Mouse (Mus musculus) limb, embryonic 11.5 days (tissue): ENCODE results near the gene Pld6. TPM values are rescaled to one million over a fixed set of nuclear protein-coding genes. Genes with fewer than 3 reads are reported as not detected.

ENCODE experiments used
- ATAC-seq: fragments of 200-750 bp; cut with Nextera tagmentation; 2 replicates; pipeline ENCODE4 v1.8.0; 2017; ENCODE audit warnings: low read depth; ENCODE audit not compliant: insufficient number of reproducible peaks, low FRiP score, low TSS enrichment
- DNase-seq: peaks from one replicate; pipeline ENCODE4 v3.0.0-alpha.2; 2015; ENCODE audit warnings: low spot score
- H3K27ac ChIP-seq: fragments of 300-500 bp; sonication (generic); replicated peaks from 2 replicates; pipeline ENCODE4 v1.5.1; 2014; ENCODE audit warnings: low read depth, mild to moderate bottlenecking, low read length
- H3K27me3 ChIP-seq: fragments of 300-500 bp; sonication (generic); 2 replicates; pipeline ENCODE4 v1.6.1; 2014; ENCODE audit warnings: mild to moderate bottlenecking, low read length, mixed read lengths; ENCODE audit not compliant: control insufficient read depth, insufficient read depth
- H3K36me3 ChIP-seq: fragments of 300-500 bp; sonication (generic); 2 replicates; pipeline ENCODE4 v1.6.1; 2014; ENCODE audit warnings: mild to moderate bottlenecking, low read length, moderate library complexity, mixed read lengths; ENCODE audit not compliant: control insufficient read depth, insufficient read depth
- H3K4me1 ChIP-seq: fragments of 300-500 bp; sonication (generic); 2 replicates; pipeline ENCODE4 v1.6.1; 2014; ENCODE audit warnings: low read length, mixed read lengths; ENCODE audit not compliant: control insufficient read depth, insufficient read depth
- H3K4me2 ChIP-seq: fragments of 300-500 bp; sonication (generic); 2 replicates; pipeline ENCODE4 v1.6.1; 2014; ENCODE audit warnings: low read depth, mild to moderate bottlenecking, moderate library complexity; ENCODE audit not compliant: severe bottlenecking
- H3K4me3 ChIP-seq: fragments of 300-500 bp; sonication (generic); 2 replicates; pipeline ENCODE4 v1.5.1; 2014; ENCODE audit warnings: low read depth, low read length
- H3K9ac ChIP-seq: fragments of 300-500 bp; sonication (generic); 2 replicates; pipeline ENCODE4 v1.6.1; 2014; ENCODE audit warnings: mild to moderate bottlenecking, low read length
- H3K9me3 ChIP-seq: fragments of 300-500 bp; sonication (generic); 2 replicates; pipeline ENCODE4 v1.6.1; 2016; ENCODE audit warnings: low read length; ENCODE audit not compliant: control insufficient read depth
- WGBS: fragments of 180-500 bp; shearing (Covaris S2); extraction: QIAGEN DNeasy Blood & Tissue Kit; methylation state at CpG from one replicate; pipeline ENCODE4 v1.1.7; 2014; 5-methylcytosine and 5-hydroxymethylcytosine counted together
- polyA plus RNA-seq: library from polyadenylated mRNA; unstranded; fragments of >200 nt; fragmentation: Nextera tagmentation; extraction: Ambion mirVana; gene quantifications from 2 replicates; pipeline ENCODE4 v1.2.1, GENCODE M21; 2014

Gene Pld6
- polyA plus RNA-seq, 1 experiment from 2014 or later: 2.4 TPM

DNA sequence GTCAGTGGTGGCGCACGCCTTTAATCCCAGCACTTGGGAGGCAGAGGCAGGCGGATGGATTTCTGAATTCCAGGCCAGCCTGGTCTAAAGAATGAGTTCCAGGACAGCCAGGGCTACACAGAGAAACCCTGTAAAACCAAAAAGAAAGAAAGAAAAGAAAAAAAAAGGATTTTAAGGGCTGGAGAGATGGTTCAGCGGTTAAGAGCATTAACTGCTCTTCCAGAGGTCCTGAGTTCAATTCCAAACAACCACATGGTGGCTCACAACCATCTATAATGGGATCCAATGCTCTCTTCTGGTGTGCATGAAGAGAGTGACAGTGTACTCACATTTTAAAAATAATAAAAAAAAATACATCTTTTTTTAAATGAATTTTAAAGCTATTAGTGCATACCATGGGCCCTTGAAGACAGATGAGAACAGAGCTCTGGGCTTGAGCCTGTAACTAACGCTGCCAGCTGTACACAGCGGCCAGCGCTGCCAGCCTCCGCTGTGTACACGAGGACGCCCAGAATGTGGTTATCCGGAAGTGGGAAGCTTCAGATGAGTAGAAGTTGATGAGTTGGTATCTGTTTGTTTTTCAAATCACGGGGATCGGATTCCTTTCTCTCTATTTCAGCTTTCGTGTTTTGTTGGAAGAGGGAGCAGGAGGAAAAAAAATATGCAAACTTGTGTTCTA, 23.2 kb upstream of the Pld6 start:
- no peak overlapping the region for H3K27ac ChIP-seq
- H3K36me3 ChIP-seq: no peaks in the 10 kb centered on the region; the same call in 1 of the 2 replicates
- DNase-seq (no peak), ATAC-seq (no peak)
- no peaks in the 10 kb centered on the region for H3K9me3 ChIP-seq
- H3K4me1 ChIP-seq: peaks cover 6% of the 10 kb centered on the region
- peak overlapping the region; percentile 84 for H3K4me2 ChIP-seq
- H3K9ac ChIP-seq: peak overlapping the region; percentile 96
- H3K27me3 ChIP-seq: no peaks in the 10 kb centered on the region
- peak overlapping the region; percentile 75 for H3K4me3 ChIP-seq
- WGBS: 71% methylated on average over 14 of the region's 14 CpGs

DNA sequence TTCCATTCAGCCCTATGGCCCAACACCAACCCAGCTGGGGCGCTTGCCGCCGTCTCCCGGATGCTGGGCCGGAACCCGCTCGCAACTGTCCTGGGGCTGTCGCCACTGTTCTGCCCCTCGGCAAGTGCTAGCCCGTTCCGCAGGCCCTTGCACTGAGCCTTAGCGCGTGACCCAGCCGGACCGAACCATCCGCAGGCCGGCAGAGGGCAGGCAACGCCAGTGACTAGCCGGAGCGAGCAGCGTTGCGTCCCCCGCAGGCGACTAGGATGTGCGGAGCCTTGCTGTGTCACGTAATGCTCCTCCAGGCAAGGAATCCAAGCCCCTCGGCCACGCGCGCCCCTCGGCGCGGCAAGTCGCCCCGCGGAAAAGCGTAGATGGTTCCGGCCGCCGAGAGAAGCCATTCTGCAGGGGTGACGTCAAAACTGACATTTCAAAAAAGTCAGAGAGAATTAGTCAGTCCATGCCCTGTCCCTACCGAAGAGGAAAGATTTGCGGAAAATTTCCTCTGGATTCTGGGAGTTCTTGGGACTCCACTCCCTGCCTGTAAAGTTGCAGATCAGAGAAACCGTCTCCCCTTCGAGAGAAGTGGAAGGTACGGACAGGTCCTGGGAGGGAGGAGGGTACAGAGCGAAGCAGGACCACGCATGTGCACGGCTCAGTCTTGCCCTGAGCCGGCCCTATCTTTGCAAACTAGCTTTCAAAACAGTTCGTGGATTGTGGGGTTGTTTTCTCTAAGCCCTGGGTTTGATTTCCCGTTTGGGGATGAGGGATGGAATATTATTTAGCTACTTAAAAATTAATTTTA, 22.4 kb upstream of the Pld6 start, which contains the start of gene Flcn:
Gene Flcn, minus strand, starts transcription at position 347 of the 805 bp plus-strand sequence.
- peaks cover 6% of the 10 kb centered on the region for H3K4me1 ChIP-seq
- peak within 1 kb of the TSS; percentile 96 for H3K9ac ChIP-seq
- ATAC-seq (peak; percentile 90), DNase-seq (peak; percentile 87)
- H3K36me3 ChIP-seq: no peaks in the 10 kb centered on the region; the same call in 1 of the 2 replicates
- H3K27ac ChIP-seq: peak within 1 kb of the TSS; percentile 97
- peak within 1 kb of the TSS; percentile 75 for H3K4me3 ChIP-seq
- H3K27me3 ChIP-seq: no peaks in the 10 kb centered on the region
- peak within 1 kb of the TSS; percentile 84 for H3K4me2 ChIP-seq
- no peaks in the 10 kb centered on the region for H3K9me3 ChIP-seq
- under 1% methylated on average over 52 of the region's 52 CpGs for WGBS

DNA sequence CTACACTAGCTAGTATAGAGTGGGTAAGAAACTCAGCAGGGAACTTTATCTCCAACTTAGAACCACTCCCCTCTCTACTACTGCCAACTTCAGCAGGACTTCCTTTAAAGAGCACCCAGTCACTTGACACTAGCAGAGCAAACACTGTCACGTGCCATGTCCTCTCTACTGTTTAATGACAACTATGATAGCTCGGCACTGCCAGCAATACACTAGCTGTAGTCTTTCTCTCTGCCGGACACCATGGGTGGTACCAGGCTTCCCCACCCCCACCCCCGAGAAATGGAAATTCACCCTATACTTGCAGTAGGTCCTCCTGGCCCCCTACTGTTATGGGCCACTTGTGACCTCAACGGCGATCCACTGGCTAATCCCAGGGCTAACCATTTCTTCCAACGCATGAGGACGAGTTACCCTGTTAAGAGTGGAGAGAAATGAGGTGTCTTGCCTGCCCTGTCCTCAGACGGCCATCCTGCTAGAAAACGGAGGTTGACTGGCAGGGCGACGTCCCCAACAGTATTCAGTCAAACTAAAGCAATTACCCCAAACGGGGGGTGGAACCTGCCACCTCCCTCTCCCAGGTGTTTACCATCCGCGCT, 21.7 kb upstream of the Pld6 start:
- DNase-seq (no peak), ATAC-seq (no peak)
- Histone ChIP-seq H3K4me2 (peak overlapping the region; percentile 84), H3K4me1 (peaks cover 6% of the 10 kb centered on the region), H3K27me3 (no peaks in the 10 kb centered on the region), H3K27ac (peak overlapping the region; percentile 97), H3K36me3 (peaks cover 2% of the 10 kb centered on the region; the same call in 1 of the 2 replicates), H3K4me3 (peak overlapping the region; percentile 75), H3K9me3 (no peaks in the 10 kb centered on the region), H3K9ac (peak overlapping the region; percentile 96)
- under 1% methylated on average over 15 of the region's 15 CpGs for WGBS

DNA sequence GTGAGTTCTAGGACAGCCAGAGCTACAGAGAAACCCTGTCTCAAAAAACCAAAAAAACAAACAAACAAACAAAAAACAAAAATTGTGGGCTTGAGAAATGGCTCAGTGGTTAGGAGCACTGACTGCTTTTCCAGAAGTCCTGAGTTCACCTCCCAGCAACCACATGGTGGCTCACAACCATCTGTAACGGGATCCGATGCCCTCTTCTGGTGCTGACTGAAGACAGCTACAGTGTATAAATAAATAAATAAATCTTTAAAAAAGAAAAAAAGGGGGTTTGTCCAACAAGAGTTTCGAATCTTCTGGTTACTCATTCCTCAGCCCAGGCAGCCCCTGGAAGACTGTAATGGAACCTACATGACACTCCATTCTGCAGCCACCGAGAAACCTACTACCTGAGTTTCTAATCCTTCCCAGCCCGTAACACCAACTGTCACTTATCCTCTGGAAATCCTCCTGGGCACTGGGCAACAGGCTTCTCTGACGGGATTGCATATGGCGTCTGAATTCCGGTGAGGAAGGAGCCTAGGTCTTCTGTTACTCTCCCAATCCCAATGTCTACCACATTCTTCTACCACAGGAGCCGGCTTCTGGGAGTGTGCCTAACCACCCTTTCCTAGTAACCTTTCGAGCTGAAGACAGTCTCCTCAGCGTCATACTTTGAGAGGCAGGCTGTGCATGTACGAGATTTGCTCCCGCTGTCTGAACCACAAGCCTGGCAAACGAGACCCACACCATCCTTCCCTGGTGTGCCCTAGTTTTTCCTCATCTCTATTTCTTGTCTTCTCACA, 20.9 kb upstream of the Pld6 start:
- Histone ChIP-seq H3K4me3 (peak overlapping the region; percentile 75), H3K9me3 (no peaks in the 10 kb centered on the region), H3K27me3 (no peaks in the 10 kb centered on the region), H3K27ac (no peak overlapping the region), H3K9ac (peak overlapping the region; percentile 96; the same call in 1 of the 2 replicates), H3K4me1 (peaks cover 6% of the 10 kb centered on the region), H3K36me3 (peaks cover 6% of the 10 kb centered on the region; the same call in 1 of the 2 replicates), H3K4me2 (peak overlapping the region; percentile 84)
- ATAC-seq: no peak
- 73% methylated on average over 14 of the region's 14 CpGs for WGBS
- DNase-seq: no peak

DNA sequence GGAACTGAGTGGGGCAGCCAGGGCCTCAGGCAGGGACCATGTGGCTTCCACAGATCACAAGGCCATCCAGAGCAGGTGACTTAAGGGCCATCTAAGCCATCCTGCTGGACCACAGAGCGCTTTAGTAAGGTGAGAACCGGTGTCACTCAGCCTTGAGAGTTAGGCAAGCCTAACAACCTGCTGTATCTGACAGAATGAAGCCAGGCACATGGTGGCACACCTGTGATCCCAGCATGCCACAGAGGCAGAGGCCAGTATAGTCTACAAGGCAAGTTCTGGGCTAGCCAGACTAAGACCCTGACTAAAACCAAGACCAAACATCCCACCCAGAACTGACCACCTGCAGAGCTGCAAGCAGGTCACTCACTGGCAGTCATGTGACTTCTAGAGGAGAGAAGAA, 18.2 kb upstream of the Pld6 start:
- H3K4me3 ChIP-seq: no peak overlapping the region
- DNase-seq (no peak), ATAC-seq (no peak)
- 98% methylated on average over 2 of the region's 2 CpGs for WGBS
- peaks cover 6% of the 10 kb centered on the region for H3K4me1 ChIP-seq
- no peak overlapping the region for H3K4me2 ChIP-seq
- no peaks in the 10 kb centered on the region for H3K9me3 ChIP-seq
- H3K36me3 ChIP-seq: peaks cover 18% of the 10 kb centered on the region; the same call in 1 of the 2 replicates
- H3K9ac ChIP-seq: no peak overlapping the region
- no peak overlapping the region for H3K27ac ChIP-seq
- H3K27me3 ChIP-seq: no peaks in the 10 kb centered on the region

DNA sequence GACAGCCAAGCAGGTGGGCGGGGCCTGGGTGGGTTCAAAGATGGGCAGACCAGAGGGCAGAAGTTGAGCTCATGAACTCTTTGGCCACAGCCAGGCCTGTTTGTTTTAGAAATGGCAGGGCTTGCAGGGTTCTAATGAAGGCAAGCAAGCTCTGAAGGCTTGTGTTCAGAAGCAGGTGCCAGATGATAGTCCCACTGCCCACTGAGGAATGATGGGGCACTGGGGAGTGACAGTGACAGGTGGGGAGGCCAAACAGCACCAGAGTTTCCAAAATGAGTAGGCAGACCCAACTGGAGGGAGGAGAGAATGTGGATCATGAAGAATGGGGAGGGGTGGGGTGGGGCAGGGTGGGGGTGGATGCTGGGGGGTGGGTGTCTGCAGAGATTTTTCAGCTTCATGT, 17.8 kb upstream of the Pld6 start:
- DNase-seq (no peak), ATAC-seq (no peak)
- H3K27me3 ChIP-seq: no peaks in the 10 kb centered on the region
- no peak overlapping the region for H3K9ac ChIP-seq
- H3K4me3 ChIP-seq: no peak overlapping the region
- H3K9me3 ChIP-seq: no peaks in the 10 kb centered on the region
- peaks cover 6% of the 10 kb centered on the region for H3K4me1 ChIP-seq
- H3K27ac ChIP-seq: no peak overlapping the region
- peaks cover 22% of the 10 kb centered on the region for H3K36me3 ChIP-seq
- no peak overlapping the region for H3K4me2 ChIP-seq
- 95% methylated on average over 1 of the region's 1 CpGs for WGBS

DNA sequence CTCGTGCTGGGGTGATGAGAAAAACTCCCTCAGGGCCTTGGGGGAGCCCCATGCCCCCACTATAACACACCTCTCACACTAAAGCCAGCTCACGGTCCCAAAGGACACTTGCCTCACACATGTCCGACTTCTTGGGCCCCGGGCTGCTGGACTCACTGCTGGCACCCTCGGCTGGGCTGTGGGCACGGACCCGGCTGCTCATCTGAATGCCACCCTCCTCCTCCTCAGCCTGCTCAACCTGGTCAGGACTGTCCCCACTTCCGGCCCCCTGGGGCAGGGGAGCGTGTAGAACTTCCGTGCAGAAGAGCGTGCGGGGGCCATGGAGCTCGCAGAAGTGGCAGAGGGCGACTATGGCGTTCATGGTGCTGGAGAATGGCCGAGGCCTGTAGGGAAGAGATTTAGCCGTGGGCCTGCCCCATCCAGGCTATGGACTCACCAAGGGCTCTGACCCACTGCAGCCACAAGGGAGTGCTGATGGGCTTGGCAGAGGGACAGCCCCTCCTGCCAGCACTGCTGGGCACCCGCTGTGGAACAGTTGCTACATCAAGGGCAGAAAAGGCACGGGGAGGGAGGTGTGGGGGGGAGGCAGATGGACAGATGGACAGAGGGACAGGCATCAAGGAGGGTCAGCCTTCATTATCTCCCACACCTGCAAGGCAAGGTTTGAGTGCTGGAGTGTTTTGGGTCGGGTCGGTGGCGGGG, 17.1 kb upstream of the Pld6 start:
- Histone ChIP-seq H3K27ac (no peak overlapping the region), H3K4me3 (no peak overlapping the region), H3K4me1 (peaks cover 6% of the 10 kb centered on the region), H3K27me3 (no peaks in the 10 kb centered on the region), H3K4me2 (no peak overlapping the region), H3K36me3 (peaks cover 25% of the 10 kb centered on the region), H3K9ac (no peak overlapping the region), H3K9me3 (no peaks in the 10 kb centered on the region)
- ATAC-seq (no peak), DNase-seq (no peak)
- WGBS: 93% methylated on average over 22 of the region's 22 CpGs
